Mouse (Mus musculus) liver, embryonic 14.5 days (tissue): ENCODE results near the gene Nacc1. TPM values are rescaled to one million over a fixed set of nuclear protein-coding genes. Genes with fewer than 3 reads are reported as not detected.
A peak's percentile ranks its signal among the peaks of the same experiment; 100 is the strongest.

Source experiments
- ATAC-seq: fragments of 200-750 bp; cut with Nextera tagmentation; 2 replicates; pipeline ENCODE4 v1.8.0; 2017; ENCODE audit warnings: moderate number of reproducible peaks, mild to moderate bottlenecking, moderate library complexity; ENCODE audit not compliant: insufficient read depth
- DNase-seq, 3 experiments: peaks; one replicate each; pipeline ENCODE4 v3.0.0-alpha.2; 2012 to 2013; ENCODE audit warnings: low read depth in 3 of 3, low spot score in 3 of 3
- H3K27ac ChIP-seq: fragments of 300-500 bp; sonication (generic); 2 replicates; pipeline ENCODE4 v1.5.1; 2014; ENCODE audit warnings: moderate library complexity, mild to moderate bottlenecking, control low read depth, inconsistent platforms
- H3K27me3 ChIP-seq: fragments of 300-500 bp; sonication (generic); 2 replicates; pipeline ENCODE4 v1.6.1; 2014; ENCODE audit warnings: mild to moderate bottlenecking, low read length, moderate library complexity; ENCODE audit not compliant: control insufficient read depth, insufficient read depth
- H3K36me3 ChIP-seq: fragments of 300-500 bp; sonication (generic); replicated peaks from 2 replicates; pipeline ENCODE4 v1.6.1; 2014; ENCODE audit warnings: low read depth; ENCODE audit not compliant: control insufficient read depth, insufficient read depth
- H3K4me1 ChIP-seq, 2 experiments: fragments of 200-500 bp in 1 of 2; fragments of 300-500 bp in 1 of 2; sonication (generic) in 1 of 2; replicated peaks; 2 replicates each; pipeline ENCODE4 v1.6.1; 2012 to 2014; ENCODE audit warnings: antibody characterized with exemption in 1 of 2, inconsistent platforms in 1 of 2, low read length in 1 of 2; ENCODE audit not compliant: control insufficient read depth in 2 of 2, insufficient read depth in 2 of 2
- H3K4me2 ChIP-seq: fragments of 300-500 bp; sonication (generic); 2 replicates; pipeline ENCODE4 v1.6.1; 2014; ENCODE audit warnings: low read depth, mild to moderate bottlenecking, control low read depth, moderate library complexity
- H3K4me3 ChIP-seq, 2 experiments: fragments of 200-500 bp in 1 of 2; fragments of 300-500 bp in 1 of 2; sonication (generic) in 1 of 2; 2 replicates each; pipeline ENCODE4 v1.5.1; 2012 to 2014; ENCODE audit warnings: low read depth in 2 of 2, low read length in 2 of 2, mild to moderate bottlenecking in 2 of 2, control low read depth in 1 of 2, inconsistent platforms in 1 of 2, moderate library complexity in 1 of 2; ENCODE audit not compliant: insufficient read depth in 1 of 2
- H3K9ac ChIP-seq: fragments of 300-500 bp; sonication (generic); replicated peaks from 2 replicates; pipeline ENCODE4 v1.6.1; 2014; ENCODE audit warnings: mild to moderate bottlenecking, control low read depth, moderate library complexity
- H3K9me3 ChIP-seq: fragments of 300-500 bp; sonication (generic); 2 replicates; pipeline ENCODE4 v1.6.1; 2016; ENCODE audit warnings: low read length, mixed read lengths; ENCODE audit not compliant: control insufficient read depth
- CTCF ChIP-seq: IDR thresholded peaks from 2 replicates; pipeline ENCODE4 v1.5.1; 2016; ENCODE audit warnings: antibody characterized with exemption, low read depth, control low read depth
- EP300 ChIP-seq: IDR thresholded peaks from 2 replicates; pipeline ENCODE4 v1.6.1; 2016; ENCODE audit warnings: antibody characterized with exemption, low read depth
- WGBS: fragments of 180-500 bp; shearing (Covaris S2); extraction: QIAGEN DNeasy Blood & Tissue Kit; methylation state at CpG from one replicate; pipeline ENCODE4 v1.1.7; 2014; ENCODE audit not compliant: insufficient replicate concordance; 5-methylcytosine and 5-hydroxymethylcytosine counted together
- polyA plus RNA-seq, 2 experiments: library from polyadenylated mRNA; depleted of rRNA in 1 of 2; stranded (reverse) in 1 of 2; unstranded in 1 of 2; fragments of >200 nt; fragmentation: Nextera tagmentation in 1 of 2; extraction: Ambion mirVana in 1 of 2; gene quantifications; 2 replicates each; pipeline versions ENCODE4 v1.2.1 to v1.2.3; 2012 to 2014

Nacc1 gene
- polyA plus RNA-seq, 2 experiments = 6.3 to 19.0 TPM

GRCm38 (mm10) chr8:84707267-84707883, 19.7 kb upstream of the Nacc1 start:
- H3K9me3 ChIP-seq = no peaks in the 10 kb centered on the region
- peaks cover 11% of the 10 kb centered on the region for H3K27me3 ChIP-seq
- no peak for DNase-seq
- TF ChIP-seq CTCF (0 out of 2 replicates have a peak, but pooled peaks have one; percentile 4), EP300 (no peak)
- peak overlapping the region; percentile 32 to 98 for H3K4me3 ChIP-seq
- ATAC-seq = peak; percentile 8; the same call in 1 of the 2 replicates
- H3K36me3 ChIP-seq = peaks cover 20% of the 10 kb centered on the region
- H3K4me2 ChIP-seq = peak overlapping the region; percentile 90
- peaks cover 26 to 35% of the 10 kb centered on the region in 2 experiments for H3K4me1 ChIP-seq
- H3K9ac ChIP-seq = peak overlapping the region; percentile 64
- H3K27ac ChIP-seq = peak overlapping the region; percentile 32
- WGBS = 2% methylated on average over 22 of the region's 22 CpGs

GRCm38 (mm10) chr8:84706610-84707266, 19.1 kb upstream of the Nacc1 start:
- peaks cover 26 to 35% of the 10 kb centered on the region in 2 experiments for H3K4me1 ChIP-seq
- peak overlapping the region; percentile 90 for H3K4me2 ChIP-seq
- H3K27ac ChIP-seq = peak overlapping the region; percentile 32
- 3% methylated on average over 45 of the region's 45 CpGs for WGBS
- ATAC-seq (no peak), DNase-seq (no peak)
- H3K36me3 ChIP-seq = peaks cover 22% of the 10 kb centered on the region
- no peaks in the 10 kb centered on the region for H3K9me3 ChIP-seq
- H3K9ac ChIP-seq = peak overlapping the region; percentile 64
- H3K27me3 ChIP-seq = peaks cover 11% of the 10 kb centered on the region
- TF ChIP-seq EP300 (no peak), CTCF (no peak)
- H3K4me3 ChIP-seq = peak overlapping the region; percentile 32 to 98

GRCm38 (mm10) chr8:84705960-84706359, 18.3 kb upstream of the Nacc1 start:
- ATAC-seq = no peak
- H3K4me1 ChIP-seq = peaks cover 27 to 37% of the 10 kb centered on the region in 2 experiments
- H3K4me2 ChIP-seq = peak overlapping the region; percentile 90
- no peak for DNase-seq
- no peak for TF ChIP-seq CTCF
- TF ChIP-seq EP300 = 0 out of 2 replicates have a peak, but pooled peaks have one; percentile 5
- H3K9me3 ChIP-seq = no peaks in the 10 kb centered on the region
- peak overlapping the region; percentile 88 to 98; a peak in 3 of 4 replicates for H3K4me3 ChIP-seq
- peak overlapping the region; percentile 98 for H3K27ac ChIP-seq
- H3K27me3 ChIP-seq = peaks cover 11% of the 10 kb centered on the region
- H3K9ac ChIP-seq = peak overlapping the region; percentile 100
- peaks cover 22% of the 10 kb centered on the region for H3K36me3 ChIP-seq
- 1% methylated on average over 12 of the region's 12 CpGs for WGBS

DNA sequence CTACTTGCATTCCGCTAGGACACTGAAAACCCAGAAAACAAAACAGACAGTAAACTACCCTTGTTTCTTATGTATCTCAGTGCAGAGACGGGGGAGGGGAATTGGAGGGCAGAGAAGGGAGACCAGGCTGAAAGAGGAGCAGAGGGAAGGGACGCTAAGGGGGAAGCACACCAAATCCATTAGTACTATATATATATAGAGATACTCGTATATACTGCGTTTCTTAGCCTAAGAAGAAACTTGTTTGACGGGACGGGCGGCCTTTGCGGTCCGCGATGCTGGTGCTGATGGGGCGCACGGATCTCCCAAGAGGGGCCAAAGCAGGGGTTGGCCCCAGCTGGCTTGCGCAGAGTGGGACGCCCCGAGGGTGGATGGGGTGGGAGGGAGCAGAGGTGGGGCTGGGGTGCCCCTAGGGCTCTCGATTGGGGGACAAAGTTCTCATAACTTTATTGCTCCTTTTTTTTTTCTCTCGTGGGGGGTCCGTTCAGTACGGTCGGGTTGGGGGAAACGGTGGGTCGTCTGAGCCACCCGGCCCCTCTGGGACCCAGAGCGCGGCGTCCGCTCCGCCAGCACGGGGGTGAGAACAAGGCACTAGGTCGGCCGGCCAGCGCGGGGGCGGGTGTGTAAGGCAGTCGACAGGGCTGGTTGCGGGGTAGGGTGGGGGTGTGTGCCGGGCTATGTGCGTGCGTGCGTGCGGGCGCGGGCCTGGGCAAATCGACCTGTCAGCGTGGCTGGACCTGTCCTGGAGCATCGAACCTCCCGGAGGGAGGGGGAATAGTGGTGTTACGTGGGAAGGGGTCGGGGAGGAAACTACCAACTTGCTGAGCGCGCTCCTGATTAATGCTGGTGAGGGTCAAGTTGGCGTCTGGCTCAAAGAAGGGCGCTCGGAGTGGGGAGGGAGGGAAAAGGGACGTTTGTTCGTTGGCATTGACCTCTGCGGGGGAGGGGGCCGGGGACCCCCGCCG, 17.5 kb upstream of the Nacc1 start:
- Histone ChIP-seq H3K4me3 (peak overlapping the region; percentile 88 to 98), H3K27me3 (peaks cover 11% of the 10 kb centered on the region), H3K9me3 (no peaks in the 10 kb centered on the region), H3K4me1 (peaks cover 35 to 45% of the 10 kb centered on the region in 2 experiments), H3K27ac (peak overlapping the region; percentile 98), H3K4me2 (peak overlapping the region; percentile 90), H3K9ac (peak overlapping the region; percentile 100), H3K36me3 (peaks cover 22% of the 10 kb centered on the region)
- TF ChIP-seq CTCF (no peak), EP300 (no peak; the same call in 1 of the 2 replicates)
- ATAC-seq = peak; percentile 3; the same call in 1 of the 2 replicates
- WGBS = 1% methylated on average over 61 of the region's 61 CpGs
- no peak for DNase-seq
